Mouse (Mus musculus): ENCODE results near the gene Sntn. TPM values are rescaled to one million over a fixed set of nuclear protein-coding genes. Genes with fewer than 3 reads are reported as not detected.

Sntn gene
- polyA plus RNA-seq (2015; fragmentation: Nextera tagmentation; extraction: Ambion mirVana) = not detected in 2 replicates

GRCm38 (mm10) chr14:13670576-13670975 lies at the start of gene Sntn:
TSS of gene Sntn (plus strand) at chr14:13670876.

Other genes with a start within 250 kb of the Sntn start
- gene Gm281, start 243.6 kb downstream of the Sntn start, polyA plus RNA-seq (2015; fragmentation: Nextera tagmentation; extraction: Ambion mirVana) = not detected in 2 replicates

Measured in spleen, postnatal 0 days (tissue).